Mouse (Mus musculus) embryonic stem cell, embryonic (primary cell): ENCODE measurements around the gene Elavl2.
"Not testable (repeated sequence)": the region's sequence is repeated elsewhere in the genome, so short reads cannot be mapped to it uniquely, and the experiment has no call there.

Source experiments
- CTCF ChIA-PET, 4 experiments: fragments of 300-600 bp in 2 of 4; fragments of 350-600 bp in 2 of 4; sonication (Branson Sonifier 250); formaldehyde crosslinking; loops; one replicate each; lab custom pipeline; 2022; ENCODE audit warnings: inconsistent platforms in 2 of 4; lab: Charles Lee
- POLR2A ChIA-PET, 4 experiments: fragments of 300-600 bp in 2 of 4; fragments of 350-600 bp in 2 of 4; sonication (Branson Sonifier 250); formaldehyde crosslinking; loops; one replicate each; lab custom pipeline; 2022; ENCODE audit warnings: antibody characterized with exemption in 4 of 4, inconsistent platforms in 1 of 4; lab: Charles Lee

Gene Elavl2

DNA sequence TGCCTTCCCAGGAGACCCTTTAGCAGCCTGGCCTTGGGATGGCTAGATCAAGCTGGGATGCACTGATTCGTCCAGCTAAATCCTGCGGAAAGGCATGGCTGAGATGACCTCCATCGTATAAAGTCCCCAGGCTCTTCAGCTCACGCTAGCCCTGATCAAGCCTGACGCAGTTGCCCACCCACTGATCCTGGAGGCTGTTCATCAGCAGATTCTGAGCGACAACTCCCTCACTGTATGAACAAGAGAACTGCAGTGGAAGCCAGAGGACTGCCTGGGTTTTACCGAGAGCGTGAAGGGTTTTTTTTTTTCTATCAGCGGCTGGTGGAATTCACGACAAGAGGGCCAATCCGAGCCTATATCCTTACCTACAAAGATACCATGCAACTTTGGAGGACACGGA, 35.3 kb downstream of the Elavl2 start:
- POLR2A ChIA-PET: interaction anchor here in 3 of 4 experiments (0.9 to 6.6 kb wide), 10 partner anchors 9 to 86 kb away, joined by 3 to 56 read pairs (median 6); no protein-coding TSS in a partner anchor
- CTCF ChIA-PET: no interaction called here

- POLR2A ChIA-PET: interaction anchor here (0.6 to 6.6 kb wide), 13 partner anchors 10 to 545 kb away, joined by 3 to 56 read pairs (median 4); no protein-coding TSS in a partner anchor
- CTCF ChIA-PET: interaction anchor here in 2 of 4 experiments (0.6 to 0.7 kb wide), 2 partner anchors 36 to 118 kb away, joined by 4 read pairs; no protein-coding TSS in a partner anchor
These were observed 36.6 kb downstream of the Elavl2 start for GRCm38 (mm10) chr4:91363963-91364362.

- POLR2A ChIA-PET: interaction anchor here in 2 of 4 experiments (1.0 to 6.6 kb wide), 5 partner anchors 9 to 27 kb away, joined by 3 to 56 read pairs (median 6); no protein-coding TSS in a partner anchor
- CTCF ChIA-PET: interaction anchor here in 1 of 4 experiments (0.6 kb wide), 1 partner anchor 25 kb away, joined by 3 read pairs; no protein-coding TSS in a partner anchor
These were observed 38.1 kb downstream of the Elavl2 start for GRCm38 (mm10) chr4:91362520-91362919.

DNA sequence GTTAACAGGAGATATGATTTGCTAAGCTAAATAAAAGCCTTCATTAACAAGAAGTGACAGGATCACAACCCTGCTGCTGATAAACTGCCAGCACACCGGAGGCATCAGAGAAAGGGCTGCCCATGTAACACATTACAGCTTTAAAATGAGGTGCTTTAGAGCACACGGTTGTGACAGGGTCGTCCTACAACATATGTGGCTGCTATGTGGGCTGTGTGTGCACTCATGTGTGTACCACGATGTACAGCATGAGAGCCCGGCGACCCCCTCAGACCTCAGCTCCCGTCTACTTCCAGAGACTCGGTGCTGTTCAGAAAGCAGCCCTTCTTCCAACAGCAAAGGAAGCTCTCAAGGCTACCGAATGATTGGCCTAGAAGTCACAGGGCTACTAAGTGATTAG, 47.4 kb downstream of the Elavl2 start:
- POLR2A ChIA-PET: interaction anchor here in 2 of 4 experiments (0.6 to 2.4 kb wide), 11 partner anchors 9 to 46 kb away, joined by 3 to 18 read pairs (median 4); no protein-coding TSS in a partner anchor
- CTCF ChIA-PET: no interaction called here

GRCm38 (mm10) chr4:91349579-91349978, 51.0 kb downstream of the Elavl2 start:
- ChIA-PET CTCF (no interaction called here), POLR2A (interaction anchor here in 3 of 4 experiments (0.8 to 7.0 kb wide), 10 partner anchors 13 to 31 kb away, joined by 3 to 31 read pairs (median 4); no protein-coding TSS in a partner anchor)

DNA sequence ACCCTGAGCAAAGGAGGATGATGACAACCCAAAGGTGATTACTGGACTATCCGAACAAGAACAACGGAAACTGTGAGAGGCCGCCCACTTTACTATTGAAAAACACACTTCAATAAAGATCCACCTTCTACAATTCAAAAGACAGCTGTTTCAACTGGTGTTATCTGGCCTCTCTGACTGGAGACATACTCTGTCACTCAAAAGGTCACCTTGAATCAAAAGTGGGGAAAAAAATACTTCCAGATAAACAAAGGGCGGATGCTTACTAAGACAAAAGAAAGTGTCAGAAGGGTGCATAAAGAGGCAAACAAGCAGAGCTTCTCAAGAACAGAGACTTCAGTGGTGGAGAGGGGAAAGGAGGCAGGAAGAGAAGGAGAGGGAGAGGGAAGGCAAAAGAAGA, 66.4 kb downstream of the Elavl2 start:
- ChIA-PET CTCF (no interaction called here), POLR2A (interaction anchor here in 2 of 4 experiments (1.0 to 4.2 kb wide), 10 partner anchors 9 to 38 kb away, joined by 3 to 31 read pairs (median 4); no protein-coding TSS in a partner anchor)

GRCm38 (mm10) chr4:91310801-91311200, 89.8 kb downstream of the Elavl2 start:
- POLR2A ChIA-PET: interaction anchor here in 2 of 4 experiments (0.6 to 1.1 kb wide), 4 partner anchors 12 to 246 kb away, joined by 3 read pairs; no protein-coding TSS in a partner anchor
- CTCF ChIA-PET: no interaction called here

- CTCF ChIA-PET: no interaction called here
- POLR2A ChIA-PET: interaction anchor here in 2 of 4 experiments (1.0 to 1.3 kb wide), 2 partner anchors 11 to 42 kb away, joined by 3 to 4 read pairs; no protein-coding TSS in a partner anchor
These were observed 102.9 kb downstream of the Elavl2 start for GRCm38 (mm10) chr4:91297706-91298105.

DNA sequence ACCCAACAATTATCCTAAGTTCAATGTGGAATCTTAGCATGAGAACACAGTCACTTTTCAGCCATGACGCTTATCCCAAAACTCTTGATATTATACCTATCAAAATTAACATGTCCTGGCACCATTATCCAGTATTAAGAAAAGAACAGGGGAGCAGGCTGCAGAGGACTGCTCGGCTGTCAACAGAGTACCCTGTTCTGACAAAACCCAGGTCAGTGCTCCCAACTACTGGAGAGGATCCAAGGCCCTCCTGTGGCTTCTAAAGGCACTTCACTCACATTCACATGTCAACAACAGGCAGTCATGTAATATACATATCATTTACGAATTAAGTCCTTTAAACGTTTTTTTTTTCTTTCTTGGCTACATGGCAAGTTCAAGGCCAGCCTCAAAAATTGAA, 105.3 kb downstream of the Elavl2 start:
- POLR2A ChIA-PET: no interaction called here
- CTCF ChIA-PET: no interaction called here

DNA sequence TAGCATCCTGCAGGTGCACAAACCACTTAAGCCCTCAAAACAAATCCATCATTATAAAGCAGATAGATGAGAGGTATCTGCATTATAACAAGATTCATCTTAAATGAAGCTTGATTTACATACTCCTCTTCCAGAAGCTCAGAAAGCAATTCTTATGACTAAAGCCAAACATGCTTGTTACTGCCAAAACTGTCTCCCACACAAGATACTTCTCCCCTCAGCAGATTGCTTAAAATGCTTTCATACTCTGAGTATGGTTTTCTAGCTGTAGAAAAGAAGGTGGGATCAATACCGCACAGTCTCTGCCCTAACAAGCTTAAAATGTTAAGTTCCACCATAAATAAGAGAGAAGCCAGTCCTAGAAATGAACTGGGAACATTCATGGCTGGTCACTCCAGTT, 109.1 kb downstream of the Elavl2 start:
- POLR2A ChIA-PET: interaction anchor here in 1 of 4 experiments (0.6 to 2.7 kb wide), 4 partner anchors 9 to 80 kb away, joined by 3 to 8 read pairs (median 3); no protein-coding TSS in a partner anchor
- CTCF ChIA-PET: no interaction called here

DNA sequence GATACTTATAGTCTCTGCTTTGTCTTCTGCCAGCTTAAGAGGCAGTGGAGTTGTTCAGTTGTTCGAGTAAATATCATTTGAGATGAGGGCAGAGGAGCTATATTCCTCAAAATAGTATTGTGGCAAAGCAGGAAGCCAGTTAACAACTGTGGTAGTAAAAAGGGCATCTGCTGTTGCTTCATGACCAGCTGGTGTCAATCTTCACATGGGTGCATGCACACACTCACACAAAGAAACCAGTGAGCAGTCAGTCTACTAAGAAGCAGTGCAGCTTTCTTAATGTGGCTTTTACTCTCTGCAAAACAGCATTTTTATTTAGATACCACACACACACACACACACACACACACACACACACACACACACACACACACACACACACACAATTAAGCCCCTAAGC, 110.2 kb downstream of the Elavl2 start:
- ChIA-PET CTCF (no interaction called here), POLR2A (interaction anchor here in 1 of 4 experiments (1.0 to 2.7 kb wide), 2 partner anchors 13 to 23 kb away, joined by 3 to 8 read pairs; no protein-coding TSS in a partner anchor)

DNA sequence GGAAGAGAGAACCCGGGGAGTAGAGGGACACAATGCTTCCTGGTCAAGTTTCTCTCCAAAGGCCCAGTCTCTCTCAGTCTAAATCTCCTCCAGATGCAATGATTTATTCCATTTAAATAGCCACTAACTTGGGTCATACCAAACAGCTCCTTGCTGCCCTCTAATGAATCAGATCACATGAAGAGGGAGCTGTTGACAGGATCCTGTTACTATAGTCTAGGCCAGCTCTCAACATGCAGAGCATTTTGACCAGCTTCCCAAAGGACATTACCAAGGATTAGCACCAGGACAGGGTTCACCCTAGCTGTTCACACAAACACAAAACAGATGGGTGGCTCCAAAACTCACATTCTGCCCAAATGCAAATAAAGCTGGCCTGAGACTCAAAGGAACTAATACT, 111.4 kb downstream of the Elavl2 start:
- ChIA-PET POLR2A (interaction anchor here in 1 of 4 experiments (0.7 kb wide), 1 partner anchor 24 kb away, joined by 3 read pairs; no protein-coding TSS in a partner anchor), CTCF (no interaction called here)

GRCm38 (mm10) chr4:91268390-91268789, 132.2 kb downstream of the Elavl2 start:
- ChIA-PET CTCF (no interaction called here), POLR2A (interaction anchor here in 1 of 4 experiments (0.8 kb wide), 1 partner anchor 16 kb away, joined by 3 read pairs; no protein-coding TSS in a partner anchor)

DNA sequence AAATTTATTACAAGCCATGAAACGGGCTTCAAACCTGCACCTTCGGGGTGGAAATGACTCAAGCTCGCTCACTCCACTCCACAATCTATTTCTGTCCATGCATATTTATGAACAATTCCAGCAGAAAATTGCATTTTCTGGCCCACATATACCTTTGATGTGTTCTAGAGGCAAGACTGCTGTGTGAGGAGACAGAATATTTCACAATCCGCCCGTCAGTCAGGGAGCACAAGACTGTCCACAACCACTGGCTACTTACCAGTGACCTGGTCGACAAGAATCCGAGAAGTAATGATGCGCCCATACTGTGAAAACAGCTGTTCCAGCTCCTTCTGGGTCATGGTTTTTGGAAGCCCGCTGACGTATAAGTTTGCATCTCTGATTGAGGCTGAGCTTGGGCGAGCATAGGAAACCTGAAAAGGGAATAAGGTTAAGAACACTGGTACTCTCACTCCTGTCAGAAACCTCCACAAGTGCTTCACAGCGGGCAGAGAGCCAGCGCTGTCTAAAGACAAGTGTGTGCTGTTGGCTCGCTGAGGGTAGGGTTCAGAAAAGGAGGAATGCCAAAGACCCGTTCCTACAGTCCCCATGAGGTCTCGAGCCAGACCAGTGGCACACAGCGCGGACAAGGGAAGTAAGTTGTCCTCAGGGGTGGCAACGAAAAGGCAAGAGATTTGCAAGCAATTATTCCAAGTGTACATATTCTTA, 136.7 kb downstream of the Elavl2 start:
- ChIA-PET CTCF (no interaction called here), POLR2A (interaction anchor here in 1 of 4 experiments (2.0 kb wide), 1 partner anchor 8 kb away, joined by 5 read pairs; no protein-coding TSS in a partner anchor)

DNA sequence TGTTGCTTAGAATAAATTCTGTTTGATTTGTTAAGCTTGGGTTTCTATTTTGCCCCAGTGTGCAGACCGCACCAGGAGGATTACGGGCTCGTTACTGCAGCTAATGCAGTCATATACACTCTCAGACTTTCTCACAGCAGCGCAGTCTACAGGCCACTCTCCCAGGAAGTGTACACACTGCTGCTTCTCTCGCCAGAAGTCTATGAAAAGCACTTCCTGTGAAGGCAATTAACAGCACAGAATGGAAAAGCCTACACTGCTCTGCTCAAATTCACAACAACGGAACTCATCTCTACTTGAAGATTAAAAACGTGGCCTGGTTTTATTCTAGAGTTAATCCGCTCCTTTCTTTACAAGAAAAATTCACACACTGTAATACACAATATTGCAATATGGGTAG, 137.7 kb downstream of the Elavl2 start:
- CTCF ChIA-PET: no interaction called here
- POLR2A ChIA-PET: no interaction called here

GRCm38 (mm10) chr4:91260622-91261021, 140.0 kb downstream of the Elavl2 start:
- ChIA-PET CTCF (no interaction called here), POLR2A (no interaction called here)

DNA sequence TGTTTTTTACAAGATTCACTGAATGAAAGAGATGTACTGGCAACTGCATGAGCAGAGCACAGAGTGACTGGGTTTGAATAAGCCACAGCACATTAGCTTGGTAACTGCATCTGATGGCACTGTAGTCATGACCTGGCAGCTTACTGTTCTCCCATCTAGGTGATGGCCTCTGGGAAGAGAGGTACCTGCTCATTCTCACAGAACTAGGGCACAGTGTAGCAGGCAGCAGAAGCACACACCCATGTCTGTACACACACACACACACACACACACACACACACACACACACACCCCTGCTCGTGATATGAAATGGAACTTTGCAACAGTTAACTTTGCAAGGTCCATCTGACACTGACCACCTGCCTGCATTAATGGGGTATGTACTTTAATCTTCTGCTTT, 151.9 kb downstream of the Elavl2 start:
- CTCF ChIA-PET: no interaction called here
- POLR2A ChIA-PET: no interaction called here

DNA sequence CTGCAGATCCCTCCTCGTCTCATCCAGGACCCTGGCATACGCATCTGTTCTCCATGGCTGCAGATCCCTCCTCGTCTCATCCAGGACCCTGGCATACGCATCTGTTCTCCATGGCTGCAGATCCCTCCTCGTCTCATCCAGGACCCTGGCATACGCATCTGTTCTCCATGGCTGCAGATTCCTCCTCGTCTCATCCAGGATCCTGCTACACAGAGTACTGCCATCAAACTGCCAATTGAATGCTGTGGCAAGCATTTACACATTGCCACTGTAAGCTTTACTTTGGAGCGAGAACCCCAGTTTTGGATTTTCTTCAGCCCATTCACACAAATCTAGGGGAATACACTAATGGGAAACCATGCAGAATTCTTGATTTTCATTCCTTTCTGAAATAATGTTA, 155.4 kb downstream of the Elavl2 start:
- POLR2A ChIA-PET: interaction anchor here in 1 of 4 experiments (1.7 kb wide), 1 partner anchor 11 kb away, joined by 6 read pairs; no protein-coding TSS in a partner anchor

GRCm38 (mm10) chr4:91244554-91244953, 156.0 kb downstream of the Elavl2 start:
- CTCF ChIA-PET: no interaction called here

More for the DNA sequence above, 155.4 kb downstream of the Elavl2 start:
- CTCF ChIA-PET: not testable (repeated sequence)

More at GRCm38 (mm10) chr4:91244554-91244953, 156.0 kb downstream of the Elavl2 start:
- POLR2A ChIA-PET: interaction anchor here in 1 of 4 experiments (1.7 kb wide), 1 partner anchor 12 kb away, joined by 6 read pairs; no protein-coding TSS in a partner anchor
